Mouse (Mus musculus): ENCODE measurements around the gene Olfr1380.
"Not testable (repeated sequence)": the region's sequence is repeated elsewhere in the genome, so short reads cannot be mapped to it uniquely, and the experiment has no call there.

The Olfr1380 gene

DNA sequence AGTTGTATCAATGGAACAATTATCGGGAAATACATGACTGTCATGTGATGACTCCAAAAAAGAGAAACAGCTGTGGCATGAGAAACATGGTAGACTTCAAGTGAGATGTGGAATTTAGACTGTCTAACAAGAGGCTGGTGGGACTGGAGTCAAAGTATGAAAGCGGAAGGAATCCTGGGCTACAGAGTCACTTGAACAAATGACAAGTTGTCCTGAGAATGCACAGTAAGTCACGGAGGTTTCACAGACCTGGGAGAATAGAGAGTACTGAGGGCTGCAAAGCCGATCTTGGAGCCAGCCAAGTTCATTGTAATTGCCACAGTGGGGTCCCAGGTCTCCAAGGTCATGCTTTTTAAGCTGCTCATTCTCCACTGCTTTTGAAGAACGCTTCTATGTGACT lies at the start of gene Olfr1380:
Gene Olfr1380, plus strand, starts transcription at position 301 of the 400 bp plus-strand sequence.
- DNase-seq (ENCODE audit: low spot score): not testable (repeated sequence)

- DNase-seq (ENCODE audit: low spot score): no peak
Observed at GRCm38 (mm10) chr11:49518086-49518485, 38.6 kb upstream of the Olfr1380 start.

GRCm38 (mm10) chr11:49519348-49519747 lies 37.3 kb upstream of the Olfr1380 start, which contains the start of gene Olfr1383:
Olfr1383 (plus strand) TSS chr11:49519648.
- DNase-seq (ENCODE audit: low spot score): no peak

DNA sequence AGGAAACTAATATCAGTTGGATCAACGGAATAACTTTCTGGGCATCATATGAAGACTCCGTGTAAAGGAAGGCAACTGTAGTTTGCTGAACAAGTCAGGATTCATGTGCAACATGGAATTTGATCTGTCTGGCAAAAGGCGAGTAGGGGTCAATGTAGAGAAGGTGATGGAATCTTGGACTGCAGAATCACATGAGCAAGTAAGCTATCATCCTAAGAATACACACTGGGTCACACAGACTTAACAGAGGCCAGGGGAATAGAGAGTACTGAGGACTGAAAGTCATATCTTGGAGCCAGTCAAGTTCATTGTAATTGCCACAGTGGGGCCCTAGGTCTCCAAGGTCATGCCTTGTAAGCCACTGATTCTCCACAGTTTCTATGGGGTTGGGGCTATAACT lies 28.7 kb upstream of the Olfr1380 start, which contains the start of gene Olfr1382:
Gene Olfr1382, plus strand, starts transcription at position 301 of the 400 bp plus-strand sequence.
- no peak for DNase-seq (ENCODE audit: low spot score)

DNA sequence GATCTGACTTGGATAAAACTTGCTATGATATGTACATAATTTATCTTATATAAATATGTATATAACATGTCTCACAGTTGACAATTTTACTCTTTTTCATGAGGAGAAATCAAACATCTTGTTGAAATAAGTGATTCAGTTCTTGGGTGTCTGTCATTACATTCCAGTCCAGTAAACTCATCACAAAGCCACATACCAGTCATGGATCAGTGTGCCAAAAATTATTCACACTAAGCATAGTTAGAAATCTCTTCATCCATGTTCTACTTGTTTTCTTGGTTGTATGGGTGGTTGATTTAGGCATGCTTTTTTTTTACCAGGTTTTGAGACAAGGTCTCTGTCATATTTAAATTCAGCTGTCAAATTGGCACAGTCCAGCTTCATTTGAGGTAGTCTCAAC lies 23.9 kb upstream of the Olfr1380 start:
- DNase-seq (ENCODE audit: low spot score): no peak

DNA sequence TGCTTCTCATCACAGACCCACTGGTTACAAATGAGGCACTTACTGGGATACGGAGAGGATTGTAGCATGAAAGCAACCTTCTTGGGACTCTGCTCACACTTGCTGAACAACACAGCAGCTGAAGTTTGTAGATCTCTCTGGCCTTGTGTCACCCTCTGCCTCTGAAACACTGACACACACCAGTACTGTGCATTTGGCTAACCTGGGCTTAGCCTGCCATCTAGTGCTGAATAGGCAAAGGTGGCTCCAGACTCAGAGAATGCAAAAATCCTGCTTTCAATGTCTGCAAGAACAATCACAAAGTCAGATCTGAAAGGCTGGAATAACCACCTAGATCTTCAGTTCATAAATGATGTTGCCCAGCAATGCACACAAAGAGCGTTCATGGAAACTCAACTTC lies 20.0 kb upstream of the Olfr1380 start:
- DNase-seq (ENCODE audit: low spot score): not testable (repeated sequence)

GRCm38 (mm10) chr11:49543149-49543548 lies 13.5 kb upstream of the Olfr1380 start, which contains the start of gene Olfr1381:
Olfr1381 (plus strand) TSS chr11:49543449.
- DNase-seq (ENCODE audit: low spot score): not testable (repeated sequence)

GRCm38 (mm10) chr11:49554033-49554432 lies 2.6 kb upstream of the Olfr1380 start:
- not testable (repeated sequence) for DNase-seq (ENCODE audit: low spot score)

GRCm38 (mm10) chr11:49575054-49575453 lies 18.4 kb downstream of the Olfr1380 start:
- DNase-seq (ENCODE audit: low spot score): not testable (repeated sequence)

DNA sequence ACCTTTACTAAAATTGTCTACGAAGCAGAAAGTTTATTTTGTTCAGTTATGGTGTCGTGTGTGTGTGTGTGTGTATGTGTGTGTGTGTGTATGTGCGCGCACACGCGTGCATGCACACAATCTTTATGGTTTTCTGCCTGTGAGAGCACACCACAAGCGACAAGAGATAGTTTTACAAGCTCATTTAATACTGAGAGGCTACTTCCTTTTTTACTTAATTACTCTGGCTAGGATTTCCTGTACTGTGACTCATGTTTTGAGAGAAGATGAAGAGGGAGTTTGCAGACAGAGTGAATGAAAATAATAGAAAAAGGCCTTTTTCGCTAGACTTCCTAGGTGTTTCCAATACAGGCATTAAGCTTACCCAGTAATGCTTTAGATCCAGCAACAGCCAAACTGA lies 23.8 kb downstream of the Olfr1380 start:
- not testable (repeated sequence) for DNase-seq (ENCODE audit: low spot score)

GRCm38 (mm10) chr11:49590213-49590612 lies 33.5 kb downstream of the Olfr1380 start:
- DNase-seq (ENCODE audit: low spot score): no peak

- not testable (repeated sequence) for DNase-seq (ENCODE audit: low spot score)
Observed at GRCm38 (mm10) chr11:49597149-49597548, 40.5 kb downstream of the Olfr1380 start.

DNA sequence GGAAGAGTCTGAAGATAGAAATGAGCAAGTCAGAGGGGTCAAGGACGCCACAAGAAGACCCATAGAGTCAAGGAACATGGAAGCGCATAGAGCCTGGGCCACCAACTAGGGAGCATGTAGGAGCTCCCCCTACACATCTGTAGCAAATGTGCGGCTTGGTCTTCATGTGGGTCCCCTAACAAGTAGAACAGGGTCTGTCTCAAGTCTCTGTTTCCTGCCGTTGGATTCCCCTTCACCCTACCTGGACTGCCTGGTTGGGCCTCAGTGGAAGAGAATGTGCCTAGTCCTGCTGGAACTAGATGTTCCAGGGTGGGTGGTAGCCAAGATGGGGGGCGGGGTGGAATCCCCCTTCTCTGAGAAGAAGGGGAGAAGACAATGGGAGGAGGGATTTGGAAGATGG lies 51.6 kb downstream of the Olfr1380 start:
- not testable (repeated sequence) for DNase-seq (ENCODE audit: low spot score)

GRCm38 (mm10) chr11:49608938-49609867 lies 52.5 kb downstream of the Olfr1380 start, which contains the start of gene Flt4:
Flt4 (plus strand) TSS chr11:49609263.
- DNase-seq (ENCODE audit: low spot score): not testable (repeated sequence)

GRCm38 (mm10) chr11:49609868-49610824 lies 53.5 kb downstream of the Olfr1380 start:
- DNase-seq (ENCODE audit: low spot score): not testable (repeated sequence)

DNA sequence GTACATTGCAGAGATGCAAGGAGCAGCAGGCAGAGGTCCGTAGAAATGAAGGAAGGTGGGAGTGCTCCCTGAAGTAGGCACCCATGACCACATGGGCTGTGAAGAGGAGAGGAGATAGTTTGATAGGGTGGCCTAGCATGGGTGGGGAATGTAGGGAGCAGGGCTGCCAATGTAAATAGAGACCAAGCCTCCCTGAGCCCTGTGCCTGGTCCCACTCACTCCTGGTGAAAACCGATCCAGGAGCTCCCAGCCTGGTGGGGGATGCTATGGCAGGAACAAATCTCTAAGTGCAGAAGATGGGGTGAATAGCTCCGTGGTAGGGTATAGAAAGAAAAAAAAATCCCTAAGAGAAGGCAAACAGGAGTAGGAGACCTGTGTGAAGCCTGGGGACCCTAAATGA lies 54.7 kb downstream of the Olfr1380 start:
- DNase-seq (ENCODE audit: low spot score): not testable (repeated sequence)

GRCm38 (mm10) chr11:49612154-49612553 lies 55.5 kb downstream of the Olfr1380 start:
- DNase-seq (ENCODE audit: low spot score): no peak

DNA sequence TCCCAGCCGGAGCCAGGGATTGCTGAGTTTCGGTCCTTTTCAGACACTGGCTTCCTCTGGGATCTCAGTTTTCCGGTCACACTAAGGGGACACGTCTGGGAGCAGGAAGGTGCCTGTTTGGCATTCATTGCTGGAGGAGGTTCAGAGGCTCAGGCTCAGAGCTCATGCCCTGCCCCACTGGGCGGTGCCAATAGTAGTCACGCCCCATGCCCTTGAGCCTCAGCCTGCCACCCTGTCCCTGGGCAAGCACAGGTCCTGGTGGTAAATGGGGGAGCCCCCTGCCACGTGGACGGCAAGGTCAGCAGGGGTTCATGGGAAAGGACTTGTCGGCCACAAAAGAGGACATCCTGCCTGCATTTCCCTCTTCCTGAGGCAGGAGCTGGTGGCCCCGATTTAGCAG lies 56.7 kb downstream of the Olfr1380 start:
- no peak for DNase-seq (ENCODE audit: low spot score)
